Mouse (Mus musculus) bone marrow, adult 2 months (tissue): ENCODE data around the gene Pglyrp2.

Experiments used
- CTCF ChIP-seq: fragments of 200-500 bp; IDR thresholded peaks from 2 replicates; pipeline ENCODE4 v1.5.1; 2011; ENCODE audit warnings: low read length, control low read depth; ENCODE audit not compliant: control insufficient read depth, insufficient read depth
- POLR2A ChIP-seq: fragments of 200-500 bp; IDR thresholded peaks from 2 replicates; pipeline ENCODE4 v1.6.1; 2011; ENCODE audit warnings: low read depth, mild to moderate bottlenecking, control low read depth, low read length, borderline replicate concordance; ENCODE audit not compliant: control insufficient read depth

GRCm38 (mm10) chr17:32367706-32368105 lies 56.3 kb downstream of the Pglyrp2 start:
- TF ChIP-seq CTCF = no peak
- TF ChIP-seq POLR2A = no peak
